Mouse (Mus musculus): ENCODE data around the gene Acr. TPM values are rescaled to one million over a fixed set of nuclear protein-coding genes. Genes with fewer than 3 reads are reported as not detected.

Acr gene
- polyA plus RNA-seq, 1 experiment from 2014 or later: 1.8 TPM

DNA sequence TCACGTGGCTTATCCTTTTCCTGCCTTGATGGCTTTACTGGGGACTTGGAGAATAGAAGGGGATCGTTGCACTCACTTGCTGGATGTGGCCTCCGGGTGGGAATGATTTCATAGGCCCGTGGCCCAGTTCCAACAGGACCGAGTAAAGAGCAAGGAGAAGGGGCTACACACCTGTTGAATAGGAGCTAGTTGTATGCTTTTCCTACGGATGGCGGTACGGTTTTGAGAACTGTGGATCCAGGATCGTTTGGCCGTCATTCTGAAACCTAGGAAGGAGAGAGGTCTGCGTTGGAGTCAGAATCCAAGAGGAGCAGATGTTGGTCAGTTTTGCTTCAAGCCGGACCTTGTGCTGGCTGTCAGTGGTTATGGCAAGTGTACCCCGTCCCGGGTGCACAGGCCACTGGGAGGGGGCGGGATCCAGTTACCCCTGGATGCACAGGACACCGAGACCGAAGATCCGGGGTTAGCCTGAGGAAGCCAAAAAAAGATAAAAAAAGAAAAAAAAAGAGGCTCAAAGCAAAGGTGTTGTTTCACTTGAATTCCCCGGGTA is 41.3 kb upstream of the Acr start:
- peaks cover 21% of the 10 kb centered on the region for H3K27me3 ChIP-seq (ENCODE audit: control insufficient read depth, insufficient read depth, low read length)
- 92% methylated on average over 19 of the region's 19 CpGs for WGBS
- no peak overlapping the region for H3K4me2 ChIP-seq (replicated peaks)
- peaks cover 10% of the 10 kb centered on the region for H3K4me1 ChIP-seq (replicated peaks; ENCODE audit: control insufficient read depth, insufficient read depth, low read length)
- H3K36me3 ChIP-seq (replicated peaks; ENCODE audit: control insufficient read depth, insufficient read depth): peaks cover 9% of the 10 kb centered on the region
- no peak overlapping the region for H3K4me3 ChIP-seq (replicated peaks; ENCODE audit: low read length)
- DNase-seq (ENCODE audit: low spot score) (no peak), ATAC-seq (ENCODE audit: low FRiP score) (no peak)
- no peak overlapping the region for H3K9ac ChIP-seq
- no peaks in the 10 kb centered on the region for H3K9me3 ChIP-seq (ENCODE audit: control insufficient read depth, low read length)
- no peak overlapping the region for H3K27ac ChIP-seq

- WGBS: 74% methylated on average over 7 of the region's 7 CpGs
- Histone ChIP-seq H3K4me1 (replicated peaks; ENCODE audit: control insufficient read depth, insufficient read depth, low read length) (peaks cover 16% of the 10 kb centered on the region), H3K9ac (no peak overlapping the region), H3K9me3 (ENCODE audit: control insufficient read depth, low read length) (no peaks in the 10 kb centered on the region), H3K36me3 (replicated peaks; ENCODE audit: control insufficient read depth, insufficient read depth) (peaks cover 9% of the 10 kb centered on the region), H3K4me3 (replicated peaks; ENCODE audit: low read length) (no peak overlapping the region), H3K27ac (no peak overlapping the region), H3K27me3 (ENCODE audit: control insufficient read depth, insufficient read depth, low read length) (peaks cover 21% of the 10 kb centered on the region), H3K4me2 (replicated peaks) (no peak overlapping the region)
- no peak for ATAC-seq (ENCODE audit: low FRiP score)
- DNase-seq (ENCODE audit: low spot score): no peak
Observed at GRCm38 (mm10) chr15:89527466-89527865, 40.7 kb upstream of the Acr start.

DNA sequence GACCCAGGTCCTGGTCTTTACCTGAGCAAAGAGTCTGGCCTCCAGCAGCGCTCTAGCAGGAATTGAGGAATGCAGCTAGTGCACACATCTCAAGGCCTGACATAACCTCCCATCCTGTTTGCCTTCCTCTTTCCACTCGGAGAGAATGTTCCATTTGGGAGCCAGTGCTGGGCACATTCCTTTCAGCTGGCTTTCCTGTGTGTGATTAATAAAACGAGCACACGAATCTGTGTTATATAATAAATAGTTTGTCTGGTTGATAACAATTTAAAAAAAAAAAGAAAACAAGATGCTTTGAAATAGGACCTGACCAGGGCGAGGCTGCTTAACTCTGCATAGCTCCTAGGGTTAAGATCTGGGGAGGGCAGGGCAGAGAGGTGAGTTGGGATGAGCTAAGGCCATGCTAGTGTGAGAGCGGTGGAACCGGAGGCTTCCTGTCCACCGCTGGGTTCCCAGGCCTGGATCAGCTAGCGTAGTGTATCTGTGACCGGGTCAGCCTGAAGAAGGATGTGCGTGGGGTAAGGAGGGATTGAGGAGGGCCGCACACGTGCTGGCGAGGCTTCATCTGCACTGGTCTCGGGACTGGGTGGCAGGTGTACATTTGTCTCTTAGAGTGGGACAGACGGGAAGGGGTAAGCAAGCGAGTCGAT is 39.8 kb upstream of the Acr start:
- Histone ChIP-seq H3K4me2 (replicated peaks) (no peak overlapping the region), H3K9ac (no peak overlapping the region), H3K27ac (no peak overlapping the region), H3K4me1 (replicated peaks; ENCODE audit: control insufficient read depth, insufficient read depth, low read length) (peaks cover 23% of the 10 kb centered on the region), H3K9me3 (ENCODE audit: control insufficient read depth, low read length) (no peaks in the 10 kb centered on the region), H3K27me3 (ENCODE audit: control insufficient read depth, insufficient read depth, low read length) (peaks cover 12% of the 10 kb centered on the region), H3K36me3 (replicated peaks; ENCODE audit: control insufficient read depth, insufficient read depth) (peaks cover 9% of the 10 kb centered on the region), H3K4me3 (replicated peaks; ENCODE audit: low read length) (no peak overlapping the region)
- DNase-seq (ENCODE audit: low spot score): no peak
- ATAC-seq (ENCODE audit: low FRiP score): no peak
- WGBS: 90% methylated on average over 18 of the region's 18 CpGs

- H3K27ac ChIP-seq: no peak overlapping the region
- peaks cover 11% of the 10 kb centered on the region; the same call in 1 of the 2 replicates for H3K27me3 ChIP-seq (ENCODE audit: control insufficient read depth, insufficient read depth, low read length)
- H3K9ac ChIP-seq: no peak overlapping the region
- no peak for ATAC-seq (ENCODE audit: low FRiP score)
- no peaks in the 10 kb centered on the region for H3K9me3 ChIP-seq (ENCODE audit: control insufficient read depth, low read length)
- H3K4me1 ChIP-seq (replicated peaks; ENCODE audit: control insufficient read depth, insufficient read depth, low read length): peaks cover 29% of the 10 kb centered on the region
- WGBS: 95% methylated on average over 10 of the region's 10 CpGs
- no peak overlapping the region for H3K4me2 ChIP-seq (replicated peaks)
- H3K4me3 ChIP-seq (replicated peaks; ENCODE audit: low read length): no peak overlapping the region
- H3K36me3 ChIP-seq (replicated peaks; ENCODE audit: control insufficient read depth, insufficient read depth): peaks cover 9% of the 10 kb centered on the region
- DNase-seq (ENCODE audit: low spot score): no peak
Observed at GRCm38 (mm10) chr15:89528923-89529322, 39.2 kb upstream of the Acr start.

DNA sequence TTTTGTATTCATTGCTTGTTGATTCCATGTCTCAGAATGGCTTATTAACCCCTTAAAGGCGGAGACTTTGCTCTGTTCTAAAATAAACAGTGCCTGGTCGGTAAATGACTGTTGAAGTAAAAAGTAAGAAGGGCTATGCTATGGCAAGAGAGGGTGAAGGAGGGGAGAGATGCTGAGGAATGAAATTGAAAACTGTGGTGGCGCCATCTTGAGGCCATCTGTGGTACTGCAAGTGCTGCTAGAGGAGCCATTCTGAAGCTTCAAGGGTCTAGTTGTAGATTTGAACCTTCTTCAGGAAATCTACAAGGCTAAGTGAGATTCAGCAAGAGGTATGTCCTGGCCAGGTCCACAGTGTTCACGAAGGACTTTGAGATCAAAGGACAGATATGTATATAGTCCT is 37.8 kb upstream of the Acr start:
- Histone ChIP-seq H3K4me3 (replicated peaks; ENCODE audit: low read length) (no peak overlapping the region), H3K4me2 (replicated peaks) (no peak overlapping the region), H3K4me1 (replicated peaks; ENCODE audit: control insufficient read depth, insufficient read depth, low read length) (peaks cover 24% of the 10 kb centered on the region), H3K9me3 (ENCODE audit: control insufficient read depth, low read length) (no peaks in the 10 kb centered on the region), H3K27ac (peak overlapping the region; percentile 33; the same call in 1 of the 2 replicates), H3K27me3 (ENCODE audit: control insufficient read depth, insufficient read depth, low read length) (0 out of 2 replicates have a peak, but pooled peaks cover under 1% of the 10 kb centered on the region), H3K36me3 (replicated peaks; ENCODE audit: control insufficient read depth, insufficient read depth) (peaks cover 8% of the 10 kb centered on the region), H3K9ac (no peak overlapping the region)
- 7% methylated on average over 4 of the region's 4 CpGs for WGBS
- DNase-seq (ENCODE audit: low spot score) (peak; percentile 86), ATAC-seq (ENCODE audit: low FRiP score) (no peak)

GRCm38 (mm10) chr15:89531399-89531798 is 36.7 kb upstream of the Acr start:
- Histone ChIP-seq H3K27me3 (ENCODE audit: control insufficient read depth, insufficient read depth, low read length) (no peaks in the 10 kb centered on the region), H3K9me3 (ENCODE audit: control insufficient read depth, low read length) (no peaks in the 10 kb centered on the region), H3K4me2 (replicated peaks) (no peak overlapping the region), H3K4me1 (replicated peaks; ENCODE audit: control insufficient read depth, insufficient read depth, low read length) (peaks cover 24% of the 10 kb centered on the region), H3K36me3 (replicated peaks; ENCODE audit: control insufficient read depth, insufficient read depth) (peaks cover 6% of the 10 kb centered on the region), H3K4me3 (replicated peaks; ENCODE audit: low read length) (no peak overlapping the region), H3K9ac (no peak overlapping the region), H3K27ac (no peak overlapping the region)
- DNase-seq (ENCODE audit: low spot score) (no peak), ATAC-seq (ENCODE audit: low FRiP score) (no peak)
- 94% methylated on average over 5 of the region's 5 CpGs for WGBS

- H3K27me3 ChIP-seq (ENCODE audit: control insufficient read depth, insufficient read depth, low read length): no peaks in the 10 kb centered on the region
- peak; percentile 80 for ATAC-seq (ENCODE audit: low FRiP score)
- H3K27ac ChIP-seq: peak overlapping the region; percentile 89
- WGBS: 23% methylated on average over 27 of the region's 29 CpGs
- H3K9me3 ChIP-seq (ENCODE audit: control insufficient read depth, low read length): no peaks in the 10 kb centered on the region
- peak overlapping the region; percentile 71 for H3K9ac ChIP-seq
- H3K4me3 ChIP-seq (replicated peaks; ENCODE audit: low read length): peak overlapping the region; percentile 39
- peak; percentile 87 for DNase-seq (ENCODE audit: low spot score)
- H3K4me2 ChIP-seq (replicated peaks): peak overlapping the region; percentile 70
- H3K4me1 ChIP-seq (replicated peaks; ENCODE audit: control insufficient read depth, insufficient read depth, low read length): peaks cover 24% of the 10 kb centered on the region
- no peaks in the 10 kb centered on the region for H3K36me3 ChIP-seq (replicated peaks; ENCODE audit: control insufficient read depth, insufficient read depth)
Observed at GRCm38 (mm10) chr15:89532026-89532923, 35.9 kb upstream of the Acr start.

DNA sequence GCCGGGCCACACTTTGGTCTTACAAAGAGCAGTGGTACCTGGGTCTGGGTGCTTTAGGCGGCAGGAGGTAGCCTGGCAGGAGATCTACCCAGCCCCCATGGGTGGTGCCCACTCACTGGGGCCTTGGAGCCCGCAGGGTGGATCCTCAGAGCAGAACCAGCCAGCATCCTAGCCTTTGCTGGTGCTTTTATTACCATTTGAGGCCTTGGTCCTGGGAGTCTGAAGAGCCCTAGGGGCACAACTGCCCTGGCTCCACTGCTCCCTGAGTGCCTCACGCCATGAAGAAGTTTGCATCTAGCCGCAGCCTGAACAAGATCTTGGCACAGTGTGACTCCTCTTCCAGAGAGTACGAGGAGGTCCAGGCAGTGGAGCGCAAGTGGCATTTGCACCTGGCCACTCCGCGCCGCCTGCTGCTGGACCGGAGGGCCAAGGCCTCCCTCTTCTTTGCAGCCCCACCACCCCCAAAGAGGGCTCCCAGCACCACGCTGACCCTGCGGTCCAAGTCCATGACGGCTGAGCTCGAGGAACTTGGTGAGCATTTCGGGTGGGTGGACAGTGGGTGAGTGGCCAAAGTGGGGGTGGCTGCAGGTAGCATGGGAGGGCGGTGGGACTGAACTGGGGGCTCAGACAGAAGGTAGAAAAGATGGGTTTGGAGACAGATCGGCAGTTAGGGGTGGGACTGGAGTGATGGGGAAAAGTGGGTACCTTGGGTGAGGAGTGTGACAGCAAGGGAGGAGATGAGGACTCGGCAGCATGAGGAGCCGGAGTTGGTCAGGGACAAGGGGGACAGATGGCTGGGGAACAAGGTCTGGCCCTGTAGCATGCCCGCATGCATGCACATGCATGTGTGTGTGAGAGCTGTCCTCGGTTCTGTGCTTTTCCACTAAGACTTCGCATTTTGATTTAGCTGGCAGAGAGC is 34.9 kb upstream of the Acr start:
- WGBS: 62% methylated on average over 23 of the region's 23 CpGs
- no peaks in the 10 kb centered on the region for H3K9me3 ChIP-seq (ENCODE audit: control insufficient read depth, low read length)
- peak overlapping the region; percentile 71 for H3K9ac ChIP-seq
- ATAC-seq (ENCODE audit: low FRiP score): no peak; the same call in 1 of the 2 replicates
- peak overlapping the region; percentile 70 for H3K4me2 ChIP-seq (replicated peaks)
- DNase-seq (ENCODE audit: low spot score): no peak
- H3K36me3 ChIP-seq (replicated peaks; ENCODE audit: control insufficient read depth, insufficient read depth): no peaks in the 10 kb centered on the region
- H3K4me1 ChIP-seq (replicated peaks; ENCODE audit: control insufficient read depth, insufficient read depth, low read length): peaks cover 24% of the 10 kb centered on the region
- no peaks in the 10 kb centered on the region for H3K27me3 ChIP-seq (ENCODE audit: control insufficient read depth, insufficient read depth, low read length)
- peak overlapping the region; percentile 39 for H3K4me3 ChIP-seq (replicated peaks; ENCODE audit: low read length)
- peak overlapping the region; percentile 89 for H3K27ac ChIP-seq

Data from hindbrain, embryonic 14.5 days (tissue).